Mouse (Mus musculus) kidney, postnatal 25 days (tissue): ENCODE results near the gene Timm23.
"Not testable (repeated sequence)": the region's sequence is repeated elsewhere in the genome, so short reads cannot be mapped to it uniquely, and the experiment has no call there.

ENCODE experiments used
- DNase-seq, 2 experiments: peaks; one replicate each; pipeline ENCODE4 v3.0.0; 2021; ENCODE audit warnings: mixed read lengths in 2 of 2

The Timm23 gene

GRCm38 (mm10) chr14:32164173-32165051 is 37.3 kb downstream of the Timm23 start:
- peak; percentile 17 to 54 for DNase-seq

DNA sequence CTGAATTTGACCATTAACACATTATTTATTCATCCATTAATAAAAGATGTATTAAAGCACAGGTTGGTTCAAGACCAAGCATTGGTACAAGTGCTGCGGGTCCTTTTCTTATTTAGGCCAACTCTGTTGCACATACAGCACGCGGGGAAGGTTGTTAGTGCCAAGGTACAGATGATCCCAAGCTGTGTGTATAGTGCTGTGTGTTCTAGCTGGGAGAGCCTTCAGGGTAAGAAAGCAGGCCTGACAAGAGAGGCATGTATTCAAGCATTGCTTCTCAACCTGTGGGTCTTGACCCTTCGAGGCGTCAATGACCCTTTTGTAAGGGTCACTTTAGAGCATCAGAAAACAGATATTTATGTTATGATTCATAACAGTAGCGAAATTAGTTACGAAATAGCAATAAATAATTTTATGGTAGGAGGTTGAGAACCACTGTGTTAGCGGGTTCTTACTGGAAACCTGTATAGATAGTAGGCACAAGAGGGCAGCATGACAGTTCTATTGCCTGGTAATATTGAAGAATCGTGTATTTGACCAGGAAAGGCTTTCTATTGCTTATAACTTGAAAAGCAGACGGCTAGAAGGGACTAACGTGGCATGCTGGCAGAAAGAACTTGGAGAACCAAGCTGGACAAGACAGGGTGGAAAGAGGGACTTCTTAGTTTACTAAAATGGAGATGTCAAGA is 38.4 kb downstream of the Timm23 start:
- no peak for DNase-seq

- DNase-seq = no peak
Measured at GRCm38 (mm10) chr14:32162231-32162630, 39.5 kb downstream of the Timm23 start.

DNA sequence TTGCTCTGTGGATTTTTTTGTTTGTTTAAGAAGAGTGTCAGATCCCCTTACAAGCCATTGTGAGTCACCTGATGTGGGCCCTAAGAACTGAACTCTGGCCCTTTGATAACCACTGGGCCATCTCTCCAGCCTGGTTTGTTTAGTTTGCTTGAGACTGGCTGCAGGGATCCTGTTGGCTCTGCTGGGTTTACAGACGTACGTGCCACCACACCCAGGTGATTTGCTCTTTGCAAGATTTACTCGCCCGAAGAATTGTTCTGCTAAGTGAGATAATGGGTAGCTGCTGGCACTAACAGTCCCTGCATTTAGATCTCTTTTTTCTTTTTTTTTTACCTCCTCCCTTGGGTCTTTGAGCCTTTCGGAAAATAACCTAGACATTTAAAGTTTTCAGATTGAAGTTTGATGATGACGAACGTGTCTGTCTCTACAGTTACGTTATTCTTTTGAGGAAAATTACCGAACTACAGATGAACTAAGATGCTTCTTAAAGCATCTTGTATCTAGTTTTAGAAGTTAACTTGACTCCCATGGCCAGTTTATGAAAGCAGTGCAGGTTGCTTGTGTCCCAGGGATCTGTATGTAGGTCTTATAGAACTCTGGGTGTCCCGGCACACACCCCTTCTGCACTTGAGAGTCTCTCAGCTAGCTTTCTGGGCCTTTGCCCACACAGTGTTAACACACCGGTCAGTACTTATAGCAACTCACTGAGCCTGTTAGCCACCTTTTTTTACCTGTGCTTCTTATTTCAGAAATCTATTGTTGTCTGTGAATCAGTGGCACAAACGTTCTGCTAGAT is 40.4 kb downstream of the Timm23 start:
- peak in 1 of 2 experiments; percentile 53 for DNase-seq

DNA sequence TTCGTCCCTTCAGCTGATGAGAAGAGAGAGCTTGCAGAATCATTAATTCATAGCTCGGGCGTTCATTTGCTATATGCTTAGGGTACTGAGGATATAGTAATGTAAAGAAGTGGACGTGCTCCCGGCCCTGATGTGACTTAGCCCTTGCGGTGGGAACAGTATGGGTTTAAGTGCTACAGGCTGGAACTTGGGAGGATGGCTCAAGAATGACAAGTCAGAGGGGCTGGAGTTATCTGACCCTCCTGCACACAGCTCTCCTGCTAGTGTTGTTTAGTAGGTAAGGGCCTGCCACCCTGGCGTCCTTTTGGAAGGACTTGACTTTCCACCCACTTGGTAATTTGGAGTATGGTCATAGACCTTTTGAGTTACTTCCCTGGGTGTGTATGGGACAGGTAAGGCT is 41.1 kb downstream of the Timm23 start:
- DNase-seq = no peak

DNA sequence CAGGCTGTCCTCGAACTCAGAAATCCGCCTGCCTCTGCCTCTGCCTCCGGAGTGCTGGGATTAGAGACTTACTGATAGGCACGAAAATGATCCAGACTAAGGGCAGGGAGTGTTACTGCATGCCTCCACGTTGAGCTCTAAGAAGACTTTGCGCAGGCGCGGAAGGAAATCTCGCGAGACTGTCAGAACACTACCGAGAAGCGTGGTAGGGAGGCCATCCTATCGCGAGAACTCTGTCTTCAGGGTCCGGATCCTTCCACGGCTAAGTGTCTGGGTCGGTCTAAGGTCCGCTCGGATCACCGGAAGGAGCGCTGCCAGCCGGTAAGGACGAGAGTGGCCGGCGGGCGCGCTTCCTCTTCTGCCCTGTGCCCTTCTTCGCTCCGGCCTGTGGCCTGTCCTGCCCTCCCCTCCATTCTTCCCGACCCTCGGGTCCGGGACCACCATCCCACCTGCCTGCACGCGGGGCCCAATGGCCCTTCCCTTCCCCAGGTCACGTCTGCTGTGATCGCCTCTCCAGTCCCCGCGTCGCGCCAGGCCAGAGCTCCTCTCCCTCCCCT is 41.9 kb downstream of the Timm23 start, which contains the start of gene Ncoa4:
Gene Ncoa4, plus strand, starts transcription at position 176 of the 557 bp plus-strand sequence.
- DNase-seq = peak; percentile 98 to 99

GRCm38 (mm10) chr14:32159150-32159670 is 42.5 kb downstream of the Timm23 start:
- peak; percentile 17 to 57 for DNase-seq

DNA sequence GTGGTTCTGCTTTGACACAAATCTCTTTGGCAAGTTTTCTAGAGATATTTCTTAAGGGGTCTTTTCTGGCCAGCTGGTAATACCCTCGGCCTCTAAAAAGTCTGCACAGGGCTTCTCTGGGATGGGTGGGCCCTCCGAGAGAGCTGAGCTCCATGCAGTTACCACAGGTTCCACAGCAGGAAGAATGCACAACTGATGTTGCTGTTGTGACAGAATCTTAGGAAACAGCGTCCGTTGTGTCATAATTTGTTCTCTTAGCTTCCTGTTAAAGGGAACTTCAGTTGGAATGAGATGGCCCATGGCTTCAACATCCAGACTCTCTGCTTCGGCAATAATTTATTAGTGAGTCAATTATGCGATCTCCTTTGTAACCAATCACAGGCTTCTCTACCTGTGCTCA is 46.9 kb downstream of the Timm23 start:
- DNase-seq = no peak

GRCm38 (mm10) chr14:32153156-32153555 is 48.5 kb downstream of the Timm23 start:
- no peak for DNase-seq

DNA sequence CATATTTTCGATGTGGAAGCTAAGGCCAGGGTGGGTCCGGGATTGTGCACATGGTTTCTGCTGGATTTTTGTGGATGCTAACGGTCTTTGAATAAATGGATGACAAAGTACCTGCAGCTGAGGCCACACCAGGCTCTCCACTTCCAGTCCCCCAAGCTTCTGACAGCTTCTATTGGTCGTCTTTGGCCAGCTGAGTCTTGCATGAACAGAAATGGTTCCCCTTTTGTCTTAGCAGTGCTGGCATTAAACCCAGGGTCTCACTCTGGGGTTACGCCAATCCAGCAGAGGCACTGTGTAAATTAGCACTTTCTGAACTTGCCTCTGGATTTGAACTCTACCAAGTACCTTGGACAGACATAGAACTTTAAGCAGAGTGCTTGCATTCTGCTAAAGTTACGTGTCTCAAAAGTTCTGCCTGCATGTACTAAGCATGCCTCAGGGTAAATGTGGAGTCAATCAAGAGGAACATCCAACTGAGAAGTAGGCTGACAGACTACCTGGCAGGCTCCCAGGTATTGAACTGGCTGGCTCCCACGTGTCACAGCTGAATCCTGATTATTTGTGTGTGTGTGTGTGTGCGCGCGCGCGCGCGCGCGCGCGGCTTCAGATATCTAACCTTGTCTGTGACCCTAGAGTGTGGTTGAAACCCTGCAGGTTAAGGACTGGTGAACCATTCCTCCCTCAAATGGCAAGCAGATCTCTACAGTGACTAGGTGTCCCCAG is 49.3 kb downstream of the Timm23 start:
- peak in 1 of 2 experiments; percentile 13 for DNase-seq

DNA sequence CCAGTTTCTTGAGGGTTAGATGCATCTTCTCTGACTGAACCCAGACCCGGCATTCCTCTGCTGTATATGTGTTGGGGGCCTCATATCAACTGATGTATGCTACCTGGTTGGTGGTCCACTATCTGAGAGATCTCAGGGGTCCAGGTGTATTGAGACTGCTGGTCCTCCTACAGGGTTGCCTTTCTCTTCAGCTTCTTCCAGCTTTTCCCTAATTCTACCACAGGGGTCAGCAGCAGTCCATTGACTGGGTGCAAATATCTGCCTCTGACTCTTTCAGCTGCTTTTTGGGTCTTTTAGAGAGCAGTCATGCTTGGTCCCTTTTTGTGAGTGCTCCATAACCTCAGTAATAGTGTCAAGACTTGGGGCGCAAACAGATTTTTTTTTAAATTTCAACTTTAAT is 50.8 kb downstream of the Timm23 start:
- DNase-seq = no peak

DNA sequence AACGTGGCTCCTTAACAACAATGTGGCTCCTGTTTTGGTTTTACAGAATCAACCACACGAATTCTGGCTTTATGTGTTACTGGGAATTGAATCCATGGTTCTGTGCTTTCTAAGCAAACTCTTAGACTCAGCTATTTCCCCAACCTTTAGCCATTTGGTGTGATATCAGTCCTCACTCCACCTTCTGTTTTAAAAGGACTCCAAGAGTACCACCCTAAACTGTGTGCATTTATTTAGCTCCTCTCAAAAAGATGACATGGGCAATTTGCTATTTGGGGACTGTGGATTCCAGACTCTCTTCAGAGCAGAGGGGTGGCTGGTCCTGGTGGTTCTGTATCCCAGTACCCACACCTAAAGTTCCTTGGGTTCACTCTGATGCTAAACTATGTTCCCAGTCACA is 55.1 kb downstream of the Timm23 start:
- no peak for DNase-seq

- DNase-seq = no peak
Measured at GRCm38 (mm10) chr14:32145809-32146511, 55.7 kb downstream of the Timm23 start.

DNA sequence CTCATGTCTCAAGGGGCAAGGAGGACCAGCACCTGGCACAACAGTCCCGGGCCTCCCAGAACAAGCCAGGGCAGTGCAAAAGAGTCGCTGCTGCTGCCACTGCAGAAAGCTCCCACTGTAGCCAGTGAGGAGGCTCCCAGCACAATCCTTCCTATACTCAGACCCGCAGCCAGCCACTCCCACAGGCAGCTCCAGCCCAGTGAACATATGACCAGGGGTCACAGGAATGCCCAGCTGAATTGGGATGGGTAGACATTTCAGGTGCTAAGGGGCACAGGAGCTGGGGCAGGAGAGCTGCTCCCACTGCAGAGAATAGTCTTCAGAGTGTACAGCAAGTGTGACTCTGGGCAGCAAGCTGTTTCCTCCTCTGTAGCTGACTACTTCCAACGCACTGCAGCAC is 56.3 kb downstream of the Timm23 start:
- no peak for DNase-seq

GRCm38 (mm10) chr14:32144734-32145133 is 57.0 kb downstream of the Timm23 start:
- DNase-seq = no peak

- no peak for DNase-seq
Measured at GRCm38 (mm10) chr14:32141723-32142122, 60.0 kb downstream of the Timm23 start, which contains the start of gene Msmb. TSS of gene Msmb (plus strand) at chr14:32142023.

GRCm38 (mm10) chr14:32140359-32140965 is 61.2 kb downstream of the Timm23 start:
- DNase-seq = no peak

GRCm38 (mm10) chr14:32136467-32136866 is 65.2 kb downstream of the Timm23 start:
- not testable (repeated sequence) for DNase-seq

GRCm38 (mm10) chr14:32134293-32134692 is 67.4 kb downstream of the Timm23 start:
- no peak for DNase-seq

GRCm38 (mm10) chr14:32131836-32132235 is 69.9 kb downstream of the Timm23 start:
- DNase-seq = no peak
